Mouse (Mus musculus): ENCODE data around the gene Myo18b.

DNA sequence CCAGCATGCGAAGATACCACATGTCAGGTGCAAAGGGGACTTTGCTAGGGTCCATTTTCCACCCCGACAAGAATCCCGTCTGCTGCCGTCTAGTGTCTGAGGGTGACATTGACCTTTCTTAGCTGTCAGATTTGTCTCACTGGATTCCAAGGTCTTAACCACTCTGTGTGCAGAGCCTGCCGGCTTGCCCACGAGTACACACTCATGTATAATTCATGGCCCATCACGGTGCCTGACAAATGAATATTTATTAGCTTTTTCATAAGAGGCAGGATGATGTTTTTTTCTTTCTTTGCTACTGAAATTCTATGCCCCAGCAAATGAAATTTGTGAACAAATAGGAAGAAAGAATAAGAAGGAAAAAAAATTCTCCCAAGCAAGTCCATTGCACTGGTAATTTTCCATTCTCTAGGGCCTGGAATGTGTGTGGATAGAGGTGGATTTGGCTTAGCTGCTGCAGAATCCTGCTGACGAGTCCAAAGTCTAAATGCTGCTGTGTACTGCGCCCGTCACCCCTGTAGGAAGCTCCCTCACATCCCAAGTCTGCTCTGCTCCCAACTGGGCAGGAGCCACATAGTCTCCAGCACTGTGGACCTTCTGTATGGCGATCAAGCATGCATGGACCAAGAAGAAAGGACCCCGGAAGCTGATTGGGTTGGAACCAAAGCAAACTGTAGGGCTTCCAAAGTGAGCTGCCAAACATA, 70.9 kb downstream of the Myo18b start:
- TF ChIP-seq CTCF (IDR thresholded peaks at IDR 0.05; ENCODE audit: borderline replicate concordance, insufficient read depth, low read depth, low read length) (peak; percentile 17; the same call in 1 of the 2 replicates), POLR2A (IDR thresholded peaks at IDR 0.05; ENCODE audit: borderline replicate concordance, insufficient read depth, low read length) (no peak)
